Mouse (Mus musculus): Measurements from ENCODE around the gene Rabep1.

Rabep1 gene

DNA sequence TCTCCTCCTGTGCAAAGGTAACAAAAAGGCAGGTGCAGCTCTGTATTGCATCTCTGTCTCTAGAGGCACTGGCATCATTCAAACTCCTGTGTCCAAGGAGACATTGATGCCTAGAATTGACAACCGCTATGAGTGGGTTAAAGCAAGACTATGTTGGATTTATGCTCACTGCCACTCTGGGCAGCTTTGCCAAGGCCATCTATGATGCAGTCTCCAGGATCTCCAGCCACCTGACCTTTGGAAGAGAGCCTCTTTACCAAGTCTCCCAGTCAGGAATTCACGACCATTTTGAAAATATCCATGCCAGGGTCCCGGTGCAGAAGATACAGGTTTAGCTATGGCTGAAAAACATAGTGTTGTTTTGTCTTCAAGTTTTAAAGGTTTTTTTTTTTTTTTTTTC, 24.7 kb downstream of the Rabep1 start:
- CTCF ChIA-PET: interaction anchor here in 2 of 4 experiments (0.6 to 1.1 kb wide), 4 partner anchors 91 to 1154 kb away, joined by 3 to 4 read pairs (median 4); no protein-coding TSS in a partner anchor
- POLR2A ChIA-PET: interaction anchor here in 2 of 4 experiments (0.7 to 1.7 kb wide), 10 partner anchors 17 to 459 kb away, joined by 3 to 7 read pairs (median 4); partner anchors contain the start of genes Mis12 (in 2 of the 2), Derl2 (in 1 of the 2), Dhx33 (in 1 of the 2) and Nup88 (in 1 of the 2)

GRCm38 (mm10) chr11:70869811-70870210, 25.2 kb downstream of the Rabep1 start:
- CTCF ChIA-PET: interaction anchor here in 2 of 4 experiments (0.6 to 1.1 kb wide), 3 partner anchors 92 to 1154 kb away, joined by 3 to 4 read pairs (median 3); no protein-coding TSS in a partner anchor
- POLR2A ChIA-PET: interaction anchor here in 1 of 4 experiments (0.8 to 1.7 kb wide), 6 partner anchors 17 to 459 kb away, joined by 3 to 7 read pairs (median 4); partner anchors contain the start of genes Dhx33, Mis12 and Rabep1

DNA sequence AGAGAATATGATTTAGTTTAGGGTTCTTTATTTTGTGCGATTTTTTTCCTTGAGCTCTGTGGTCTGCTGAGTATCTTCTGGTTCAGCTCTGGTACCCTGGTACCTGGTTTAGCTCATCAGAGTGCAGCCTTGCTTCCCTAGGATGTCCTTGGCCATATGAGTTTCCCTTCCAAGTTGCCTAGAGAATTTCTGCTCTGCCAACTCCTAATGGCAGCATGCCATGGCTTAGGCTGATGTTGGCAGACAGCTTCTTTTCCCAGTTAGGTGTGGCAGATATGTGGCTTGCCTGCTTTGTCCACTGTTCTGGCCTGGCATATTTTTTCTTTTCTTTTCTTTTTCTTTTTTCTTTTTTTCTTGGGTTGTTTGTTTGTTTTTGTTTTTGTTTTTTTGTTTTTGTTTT, 25.8 kb downstream of the Rabep1 start:
- ChIA-PET CTCF (interaction anchor here in 2 of 4 experiments (0.5 to 0.6 kb wide), 3 partner anchors 12 to 267 kb away, joined by 3 to 6 read pairs (median 4); no protein-coding TSS in a partner anchor), POLR2A (interaction anchor here in 3 of 4 experiments (0.6 to 1.7 kb wide), 5 partner anchors 10 to 487 kb away, joined by 3 to 7 read pairs (median 3); partner anchors contain the start of genes Arrb2 (in 1 of the 3), Mis12 (in 1 of the 3) and Rabep1 (in 1 of the 3))

DNA sequence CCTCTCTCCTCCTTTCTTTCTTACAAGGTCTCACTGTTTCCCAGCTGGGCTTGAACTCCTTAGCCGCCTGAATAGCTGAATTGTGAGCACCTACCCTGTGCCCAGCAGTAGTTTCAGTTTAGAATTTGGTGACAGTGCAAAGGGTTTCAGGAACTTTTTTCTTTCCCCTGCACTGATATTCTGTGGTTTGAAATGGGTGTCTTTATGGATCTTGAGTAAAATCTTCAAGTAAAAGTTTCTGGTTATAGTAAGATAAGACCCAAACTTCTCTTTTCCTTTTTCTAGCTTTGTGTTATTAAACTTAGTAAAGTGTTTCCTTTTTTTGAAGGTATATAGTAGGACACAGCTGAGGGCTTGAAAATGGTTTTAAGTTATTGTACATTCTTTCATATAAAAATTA, 26.5 kb downstream of the Rabep1 start:
- POLR2A ChIA-PET: interaction anchor here in 1 of 4 experiments (1.2 to 1.4 kb wide), 2 partner anchors 11 to 19 kb away, joined by 4 to 5 read pairs; no protein-coding TSS in a partner anchor
- CTCF ChIA-PET: interaction anchor here in 1 of 4 experiments (0.5 kb wide), 1 partner anchor 12 kb away, joined by 4 read pairs; no protein-coding TSS in a partner anchor

- ChIA-PET CTCF (no interaction called here), POLR2A (interaction anchor here in 1 of 4 experiments (0.6 to 1.4 kb wide), 3 partner anchors 11 to 113 kb away, joined by 3 to 5 read pairs (median 4); no protein-coding TSS in a partner anchor)
These were observed 27.3 kb downstream of the Rabep1 start for GRCm38 (mm10) chr11:70871766-70872330.

DNA sequence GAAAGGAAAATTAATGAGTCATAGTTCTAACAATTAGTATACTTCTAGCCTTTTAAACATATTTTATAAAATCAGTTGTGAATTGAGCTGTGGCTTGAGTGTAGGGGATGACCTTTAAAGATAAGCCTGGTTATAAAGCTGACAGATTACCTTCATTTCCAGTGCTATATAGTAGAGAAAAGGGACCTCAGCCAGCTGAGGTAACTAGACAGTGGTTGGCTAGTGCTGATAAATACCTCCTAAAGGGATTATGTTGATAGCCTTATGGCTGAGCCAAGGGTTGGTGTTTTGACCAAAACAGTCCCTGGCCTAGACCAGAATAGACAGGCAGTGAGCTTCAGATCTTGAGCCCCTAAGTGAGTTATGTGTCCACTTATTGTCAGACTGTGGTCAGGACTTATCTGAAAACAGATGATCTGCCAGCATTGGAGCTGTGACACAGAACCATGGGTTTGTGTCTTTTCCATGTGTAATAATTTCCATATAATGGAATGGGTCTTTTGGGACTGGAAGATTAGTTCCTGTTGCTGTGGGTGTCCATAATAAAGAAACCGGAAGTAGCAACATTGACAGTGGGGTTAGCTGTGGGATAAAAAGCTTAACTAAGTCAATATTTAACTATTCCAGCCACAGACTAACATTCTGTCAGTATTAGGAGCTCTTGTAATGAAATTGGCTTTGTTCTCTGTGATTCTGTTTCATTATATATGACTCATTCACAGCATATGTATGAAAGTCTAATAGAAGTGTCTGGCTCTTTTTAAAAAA, 29.5 kb downstream of the Rabep1 start:
- POLR2A ChIA-PET: interaction anchor here (0.5 to 2.0 kb wide), 7 partner anchors 9 to 419 kb away, joined by 3 to 7 read pairs (median 6); partner anchors contain the start of gene Spag7 (in 1 of the 4)
- CTCF ChIA-PET: interaction anchor here in 1 of 4 experiments (0.6 kb wide), 1 partner anchor 1230 kb away, joined by 3 read pairs; no protein-coding TSS in a partner anchor

DNA sequence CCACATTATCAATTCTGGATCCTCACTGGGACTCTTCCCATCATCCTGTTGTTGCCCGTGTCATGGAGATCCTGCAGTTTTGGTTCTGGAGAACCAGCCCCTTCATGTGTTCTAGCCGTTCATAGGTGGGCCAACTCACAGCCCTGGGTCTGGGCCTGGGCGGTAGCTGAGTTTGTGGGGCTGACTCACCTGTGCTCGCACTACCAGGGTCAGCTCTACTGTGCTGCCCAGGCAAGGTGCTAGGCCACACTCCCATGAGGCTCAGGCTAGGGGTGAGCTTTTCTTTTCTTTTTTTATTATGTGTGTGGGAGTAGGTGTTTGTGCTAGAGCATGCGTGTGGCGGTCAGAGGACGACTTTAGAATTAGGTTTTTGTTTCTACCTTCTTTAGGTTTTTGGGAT, 33.1 kb downstream of the Rabep1 start:
- ChIA-PET POLR2A (interaction anchor here in 1 of 4 experiments (0.7 to 2.2 kb wide), 4 partner anchors 15 to 33 kb away, joined by 3 to 5 read pairs (median 4); partner anchors contain the start of gene Rabep1), CTCF (no interaction called here)

- ChIA-PET CTCF (no interaction called here), POLR2A (interaction anchor here in 1 of 4 experiments (1.1 kb wide), 1 partner anchor 31 kb away, joined by 3 read pairs; no protein-coding TSS in a partner anchor)
These were observed 38.4 kb downstream of the Rabep1 start for GRCm38 (mm10) chr11:70882905-70883430.

DNA sequence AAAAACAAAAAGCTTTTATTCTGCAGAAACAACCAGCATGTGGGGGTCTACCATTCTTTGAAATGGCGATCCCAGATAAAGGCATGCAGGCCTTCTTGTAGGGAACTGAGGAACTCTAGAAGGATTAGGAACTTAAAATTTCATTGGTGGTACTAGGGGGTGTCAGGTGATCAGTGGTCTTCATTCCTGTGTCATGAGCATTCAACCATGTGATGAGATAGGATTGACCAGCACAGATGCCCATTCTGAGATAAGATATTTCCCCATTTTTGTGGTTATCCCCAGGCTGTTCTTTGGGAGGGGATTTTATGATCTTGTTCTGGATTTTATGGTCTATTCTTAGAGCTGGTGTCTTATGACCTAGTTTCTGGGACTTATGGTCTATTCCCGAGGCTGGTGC, 46.1 kb downstream of the Rabep1 start:
- CTCF ChIA-PET: no interaction called here
- POLR2A ChIA-PET: no interaction called here

GRCm38 (mm10) chr11:70891616-70892015, 47.0 kb downstream of the Rabep1 start:
- CTCF ChIA-PET: no interaction called here
- POLR2A ChIA-PET: interaction anchor here in 1 of 4 experiments (0.9 to 2.2 kb wide), 3 partner anchors 14 to 78 kb away, joined by 5 read pairs; partner anchors contain the start of genes Nup88 and Rpain

DNA sequence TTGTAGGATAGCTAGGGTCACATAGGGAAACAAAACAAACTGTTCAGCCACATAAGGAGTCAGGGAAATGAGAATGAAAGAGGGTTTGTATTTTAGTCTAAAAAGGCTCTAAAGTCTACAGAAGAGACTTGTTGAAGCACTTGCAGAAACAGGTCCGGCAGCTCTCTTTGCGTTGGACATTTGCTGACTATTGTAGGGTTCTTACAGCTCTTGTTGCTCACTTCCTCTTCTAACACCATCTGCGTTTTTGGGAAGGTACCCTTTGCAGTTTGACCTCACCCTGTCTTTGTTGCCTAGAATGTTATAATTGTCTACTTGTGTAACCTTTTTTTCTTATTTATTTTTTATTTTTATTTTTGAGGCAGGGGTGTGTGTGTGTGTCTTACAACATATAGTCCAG, 53.1 kb downstream of the Rabep1 start:
- ChIA-PET POLR2A (interaction anchor here in 1 of 4 experiments (0.7 kb wide), 1 partner anchor 57 kb away, joined by 3 read pairs; no protein-coding TSS in a partner anchor), CTCF (interaction anchor here in 1 of 4 experiments (1.6 kb wide), 1 partner anchor 82 kb away, joined by 3 read pairs; no protein-coding TSS in a partner anchor)

- ChIA-PET POLR2A (interaction anchor here in 1 of 4 experiments (0.7 kb wide), 1 partner anchor 121 kb away, joined by 3 read pairs; the partner anchor contains the start of genes Derl2 and Mis12), CTCF (interaction anchor here in 2 of 4 experiments (0.6 to 1.6 kb wide), 2 partner anchors 82 to 113 kb away, joined by 3 read pairs; no protein-coding TSS in a partner anchor)
These were observed 53.6 kb downstream of the Rabep1 start for GRCm38 (mm10) chr11:70898182-70898581.

GRCm38 (mm10) chr11:70906681-70907080, 62.1 kb downstream of the Rabep1 start:
- ChIA-PET CTCF (no interaction called here), POLR2A (interaction anchor here in 1 of 4 experiments (0.6 kb wide), 1 partner anchor 245 kb away, joined by 7 read pairs; no protein-coding TSS in a partner anchor)

GRCm38 (mm10) chr11:70911323-70911722, 66.7 kb downstream of the Rabep1 start:
- ChIA-PET CTCF (no interaction called here), POLR2A (interaction anchor here in 2 of 4 experiments (0.6 to 1.7 kb wide), 4 partner anchors 9 to 944 kb away, joined by 4 to 9 read pairs (median 5); partner anchors contain the start of gene Mis12 (in 1 of the 2))

DNA sequence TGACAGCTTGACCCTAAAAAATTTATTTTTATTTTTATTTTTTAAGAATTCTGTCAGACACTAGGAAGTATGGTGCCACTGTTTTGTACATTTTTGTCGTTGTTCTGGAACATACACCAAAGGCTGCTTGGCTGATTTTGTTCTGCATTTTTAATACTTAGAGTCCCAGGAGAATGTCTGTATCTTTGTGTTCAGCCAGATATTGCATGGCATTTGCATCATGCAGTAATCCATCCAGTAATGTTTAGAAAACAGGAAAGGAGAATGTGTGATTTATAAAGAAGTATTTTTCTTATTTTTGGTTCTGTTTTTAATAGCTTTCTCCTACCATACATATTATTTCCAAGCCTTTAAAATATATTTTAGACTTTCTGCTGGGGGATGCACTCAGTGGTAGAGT, 67.3 kb downstream of the Rabep1 start:
- POLR2A ChIA-PET: interaction anchor here in 1 of 4 experiments (1.4 to 1.7 kb wide), 2 partner anchors 8 to 107 kb away, joined by 4 to 6 read pairs; partner anchors contain the start of gene Mis12
- CTCF ChIA-PET: no interaction called here

DNA sequence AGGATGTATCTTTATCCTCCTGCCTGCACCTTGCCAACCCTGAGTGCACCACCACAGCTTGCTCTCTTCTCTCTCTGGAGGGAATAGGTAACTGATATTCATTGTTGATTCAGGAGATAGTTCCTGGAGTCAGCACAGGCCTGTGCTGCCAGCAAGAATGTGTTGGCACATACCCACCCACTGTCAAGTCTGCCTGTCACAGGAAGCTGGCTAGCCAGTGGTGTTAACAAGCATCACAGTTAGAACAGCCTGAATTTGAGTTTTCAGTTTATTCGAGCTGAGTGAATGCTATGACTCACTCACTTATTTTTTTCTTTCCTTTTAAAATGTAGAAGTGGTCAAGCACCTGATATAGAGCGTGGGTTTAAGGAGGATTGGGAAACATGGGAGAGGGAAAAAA, 73.3 kb downstream of the Rabep1 start:
- POLR2A ChIA-PET: interaction anchor here in 2 of 4 experiments (0.6 to 1.9 kb wide), 3 partner anchors 51 to 393 kb away, joined by 3 to 5 read pairs (median 4); partner anchors contain the start of genes Mis12 (in 1 of the 2), Nup88 (in 1 of the 2), Psmb6 (in 1 of the 2) and Rpain (in 1 of the 2)
- CTCF ChIA-PET: no interaction called here

DNA sequence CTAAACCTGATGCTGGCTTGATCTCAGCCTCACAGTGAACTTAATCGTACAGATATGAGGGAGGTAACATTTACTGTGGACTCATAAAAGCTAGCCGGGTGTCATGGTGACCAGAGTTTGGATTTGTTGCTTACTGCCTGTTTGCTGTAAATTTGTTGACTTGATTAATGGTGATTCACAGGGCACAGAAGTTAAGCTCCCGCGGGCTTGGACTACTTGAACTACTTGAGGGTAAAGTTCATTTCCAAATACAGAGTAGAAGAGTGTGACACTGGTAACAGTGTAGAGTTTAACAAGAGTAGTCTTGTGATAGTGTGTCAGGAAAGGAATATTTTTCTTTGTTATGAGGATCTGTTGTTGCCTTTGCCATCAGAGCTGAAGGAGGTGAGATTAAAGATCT, 74.9 kb downstream of the Rabep1 start:
- CTCF ChIA-PET: interaction anchor here in 1 of 4 experiments (0.6 kb wide), 1 partner anchor 145 kb away, joined by 3 read pairs; no protein-coding TSS in a partner anchor
- POLR2A ChIA-PET: interaction anchor here in 3 of 4 experiments (0.5 to 2.1 kb wide), 7 partner anchors 9 to 394 kb away, joined by 3 to 12 read pairs (median 4); partner anchors contain the start of genes Mis12 (in 1 of the 3) and Psmb6 (in 1 of the 3)

- ChIA-PET CTCF (no interaction called here), POLR2A (no interaction called here)
These were observed 86.9 kb downstream of the Rabep1 start for GRCm38 (mm10) chr11:70931461-70931860.
